Mouse (Mus musculus) liver (tissue): ENCODE measurements at regions not wholly inside any gene's neighbourhood (a gene's known extent, or its start where the extent isn't known, plus 50 kb on each side); places are given as distances from the start of the nearest gene placed in this dataset.
A peak's percentile ranks its signal among the peaks of the same experiment; 100 is the strongest.

Source experiments
- DNase-seq: peaks from one replicate; pipeline ENCODE4 v3.0.0-alpha.2; 2020; ENCODE audit warnings: mixed read lengths

- DNase-seq = no peak
Measured at GRCm38 (mm10) chr9:46622255-46622654, 302.5 kb upstream of the 4931429L15Rik start.

GRCm38 (mm10) chr9:46621851-46622250 is 302.1 kb upstream of the 4931429L15Rik start:
- DNase-seq = no peak

GRCm38 (mm10) chr9:46610101-46611005 is 290.6 kb upstream of the 4931429L15Rik start:
- no peak for DNase-seq

GRCm38 (mm10) chr9:46608695-46609094 is 288.9 kb upstream of the 4931429L15Rik start:
- DNase-seq = no peak

- DNase-seq = no peak
Measured at GRCm38 (mm10) chr9:46600803-46601202, 281.0 kb upstream of the 4931429L15Rik start.

GRCm38 (mm10) chr9:46599931-46600708 is 280.3 kb upstream of the 4931429L15Rik start:
- peak; percentile 6 for DNase-seq

GRCm38 (mm10) chr9:46598518-46598917 is 278.7 kb upstream of the 4931429L15Rik start:
- DNase-seq = no peak

- no peak for DNase-seq
Measured at GRCm38 (mm10) chr9:46593444-46593843, 273.7 kb upstream of the 4931429L15Rik start.

GRCm38 (mm10) chr9:46592908-46593307 is 273.1 kb upstream of the 4931429L15Rik start:
- DNase-seq = no peak

- DNase-seq = no peak
Measured at GRCm38 (mm10) chr9:46586818-46587217, 267.0 kb upstream of the 4931429L15Rik start.

GRCm38 (mm10) chr9:46581844-46582243 is 262.1 kb upstream of the 4931429L15Rik start:
- no peak for DNase-seq

- no peak for DNase-seq
Measured at GRCm38 (mm10) chr9:46562301-46562700, 242.5 kb upstream of the 4931429L15Rik start.

GRCm38 (mm10) chr9:46558481-46558880 is 238.7 kb upstream of the 4931429L15Rik start:
- DNase-seq = no peak

- no peak for DNase-seq
Measured at GRCm38 (mm10) chr9:46557781-46558180, 238.0 kb upstream of the 4931429L15Rik start.

- no peak for DNase-seq
Measured at GRCm38 (mm10) chr9:46555156-46555555, 235.4 kb upstream of the 4931429L15Rik start.

- no peak for DNase-seq
Measured at GRCm38 (mm10) chr9:46554586-46555152, 234.9 kb upstream of the 4931429L15Rik start.

- no peak for DNase-seq
Measured at GRCm38 (mm10) chr9:46549416-46549815, 229.6 kb upstream of the 4931429L15Rik start.

- DNase-seq = no peak
Measured at GRCm38 (mm10) chr9:46544326-46544725, 224.5 kb upstream of the 4931429L15Rik start.

GRCm38 (mm10) chr9:46541001-46541400 is 221.2 kb upstream of the 4931429L15Rik start:
- no peak for DNase-seq

GRCm38 (mm10) chr9:46538616-46539015 is 218.8 kb upstream of the 4931429L15Rik start:
- DNase-seq = no peak

- no peak for DNase-seq
Measured at GRCm38 (mm10) chr9:46516401-46517130, 196.8 kb upstream of the 4931429L15Rik start.

- DNase-seq = no peak
Measured at GRCm38 (mm10) chr9:46512276-46513051, 192.7 kb upstream of the 4931429L15Rik start.
